Mouse (Mus musculus): ENCODE measurements around the gene Stk25.

Gene Stk25

DNA sequence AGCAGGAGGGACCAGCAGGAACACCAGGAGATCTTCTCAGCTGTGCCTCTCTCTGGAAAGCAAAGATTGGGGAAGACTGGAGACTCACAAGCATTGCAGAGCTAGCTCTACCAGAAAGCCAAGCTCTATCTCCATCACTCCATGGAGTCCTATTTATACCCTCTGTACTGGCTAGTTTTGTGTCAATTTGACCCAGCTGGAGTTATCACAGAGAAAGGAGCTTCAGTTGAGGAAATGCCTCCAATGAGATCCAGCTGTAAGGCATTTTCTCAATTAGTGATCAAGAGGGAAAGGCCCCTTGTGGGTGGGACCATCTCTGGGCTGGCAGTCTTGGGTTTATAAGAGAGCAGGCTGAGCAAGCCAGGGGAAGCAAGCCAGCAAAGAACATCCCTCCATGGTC is at the start of gene Stk25:
Gene Stk25 (minus strand): TSS at position 101 of the 400 bp plus-strand sequence.
- POLR2A ChIA-PET = interaction anchor here in 2 of 4 experiments (1.1 to 2.2 kb wide), 3 partner anchors 10 to 45 kb away, joined by 3 to 5 read pairs (median 4); no protein-coding TSS in a partner anchor
- CTCF ChIA-PET = interaction anchor here in 2 of 4 experiments (0.8 to 2.1 kb wide), 2 partner anchors 9 kb away, joined by 3 to 8 read pairs; no protein-coding TSS in a partner anchor

DNA sequence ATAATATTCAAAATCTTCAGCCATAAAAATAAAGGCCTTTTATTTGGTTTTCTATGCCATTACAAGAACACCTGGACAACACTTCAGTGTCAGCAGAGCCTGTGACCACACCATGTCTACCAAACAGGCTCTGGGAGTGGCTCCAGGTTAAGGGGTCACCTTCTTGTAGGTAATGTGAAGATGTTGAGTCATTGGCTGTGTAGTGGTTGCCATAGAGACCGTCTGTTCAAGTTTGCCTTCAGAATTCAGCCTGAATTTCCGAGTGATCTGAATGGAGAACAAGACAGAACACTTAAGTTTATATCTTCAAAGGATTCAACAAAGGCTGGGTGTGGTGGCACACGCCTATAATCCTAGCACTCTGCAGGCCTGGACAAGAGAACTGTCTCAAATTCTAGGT is 46.9 kb upstream of the Stk25 start:
- ChIA-PET CTCF (interaction anchor here in 1 of 4 experiments (1.5 kb wide), 1 partner anchor 19 kb away, joined by 5 read pairs; no protein-coding TSS in a partner anchor), POLR2A (interaction anchor here in 1 of 4 experiments (1.2 to 1.4 kb wide), 3 partner anchors 9 to 16 kb away, joined by 3 to 4 read pairs (median 4); no protein-coding TSS in a partner anchor)

DNA sequence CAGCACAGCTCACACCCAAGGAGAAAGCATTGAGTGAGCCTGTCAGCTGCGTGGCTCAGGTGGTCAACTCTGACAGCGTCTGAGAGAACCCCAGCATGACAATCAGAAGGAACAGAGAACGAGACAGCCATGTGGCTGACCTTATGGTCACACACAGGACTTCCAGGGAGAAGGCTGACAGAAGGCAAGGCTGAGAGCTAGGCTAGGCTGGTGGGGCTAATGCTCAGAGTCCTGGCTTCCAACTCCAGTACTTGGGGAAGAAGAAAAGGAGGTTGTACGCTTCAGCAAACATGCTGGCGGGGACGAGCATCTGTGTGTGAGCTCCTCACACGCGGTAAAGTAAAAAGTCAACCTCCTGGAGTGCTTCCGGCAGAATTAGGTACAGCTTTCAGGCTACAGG is 45.9 kb upstream of the Stk25 start:
- ChIA-PET POLR2A (interaction anchor here in 2 of 4 experiments (0.6 to 1.9 kb wide), 7 partner anchors 8 to 101 kb away, joined by 3 to 8 read pairs (median 3); no protein-coding TSS in a partner anchor), CTCF (interaction anchor here in 2 of 4 experiments (0.9 to 1.6 kb wide), 3 partner anchors 18 to 36 kb away, joined by 3 to 6 read pairs (median 5); no protein-coding TSS in a partner anchor)

DNA sequence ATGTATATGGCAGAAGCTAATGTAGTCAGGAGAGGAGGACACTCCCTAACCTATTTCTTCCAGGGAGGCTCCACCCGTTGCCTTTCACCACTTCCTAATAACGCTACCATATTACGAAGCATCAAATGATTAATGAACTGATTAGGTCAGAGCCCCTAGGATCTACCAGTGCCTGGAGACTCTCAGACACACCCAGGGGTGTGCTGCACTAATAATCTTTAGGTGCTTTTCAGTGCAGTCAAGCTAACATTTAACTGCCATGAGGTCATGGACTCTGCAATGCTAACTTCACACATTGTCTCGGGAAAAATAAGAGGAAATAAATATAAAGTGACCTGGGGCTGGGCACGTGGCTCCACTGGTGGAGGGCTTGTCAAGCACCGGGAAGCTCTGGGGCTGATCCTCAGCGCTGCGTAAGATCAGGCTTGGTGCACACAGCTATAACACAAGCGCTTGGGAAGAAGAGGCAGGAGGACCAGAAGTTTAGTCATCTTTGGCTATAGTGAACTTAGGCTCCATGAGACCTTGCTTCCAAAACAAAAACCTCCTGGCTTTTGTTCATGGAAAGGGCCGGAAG is 45.1 kb upstream of the Stk25 start:
- CTCF ChIA-PET = interaction anchor here in 2 of 4 experiments (0.9 to 1.6 kb wide), 5 partner anchors 17 to 36 kb away, joined by 3 to 6 read pairs (median 4); no protein-coding TSS in a partner anchor
- POLR2A ChIA-PET = interaction anchor here (0.6 to 1.9 kb wide), 9 partner anchors 8 to 85 kb away, joined by 3 to 8 read pairs (median 3); partner anchors contain the start of gene Stk25 (in 1 of the 4)

DNA sequence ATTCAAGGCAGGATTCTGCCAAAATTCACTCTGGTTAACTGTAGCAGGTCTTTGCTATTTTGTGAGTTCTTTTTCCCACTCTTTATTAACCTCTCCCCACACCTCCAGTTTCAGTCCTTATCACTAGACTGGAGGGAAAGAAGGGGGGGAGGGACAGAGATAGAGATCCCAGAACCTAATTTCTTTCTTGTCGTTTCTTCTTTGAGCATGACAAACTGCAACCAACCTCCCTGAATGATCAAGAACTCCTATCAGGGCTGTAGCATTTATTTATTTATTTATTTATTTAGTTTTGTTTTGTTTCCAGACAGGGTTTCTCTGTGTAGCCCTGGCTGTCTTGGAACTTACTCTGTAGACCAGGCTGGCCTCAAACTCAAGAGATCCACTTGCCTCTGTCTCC is 43.6 kb upstream of the Stk25 start:
- CTCF ChIA-PET = no interaction called here
- POLR2A ChIA-PET = interaction anchor here in 3 of 4 experiments (0.8 to 1.9 kb wide), 4 partner anchors 12 to 41 kb away, joined by 3 to 8 read pairs (median 4); no protein-coding TSS in a partner anchor

DNA sequence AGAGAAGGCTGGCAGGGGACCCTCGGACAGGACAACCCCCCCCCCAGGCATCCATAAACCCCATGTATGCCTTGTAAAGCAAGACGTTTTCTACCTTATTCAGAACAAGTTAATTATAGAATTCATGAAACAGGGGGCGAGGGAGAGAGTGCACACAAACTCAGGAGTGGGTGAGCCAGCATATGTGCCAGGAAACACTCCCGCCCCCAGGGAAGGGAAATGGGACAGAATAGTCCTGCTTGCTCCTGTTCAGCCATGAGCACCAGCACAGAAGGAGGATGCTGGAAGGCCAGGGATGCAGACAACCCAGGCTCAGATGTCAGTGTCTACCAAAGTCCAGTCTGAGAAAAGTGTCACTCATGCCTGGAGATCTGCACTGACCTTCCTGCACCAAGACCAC is 40.7 kb upstream of the Stk25 start:
- ChIA-PET POLR2A (no interaction called here), CTCF (no interaction called here)

DNA sequence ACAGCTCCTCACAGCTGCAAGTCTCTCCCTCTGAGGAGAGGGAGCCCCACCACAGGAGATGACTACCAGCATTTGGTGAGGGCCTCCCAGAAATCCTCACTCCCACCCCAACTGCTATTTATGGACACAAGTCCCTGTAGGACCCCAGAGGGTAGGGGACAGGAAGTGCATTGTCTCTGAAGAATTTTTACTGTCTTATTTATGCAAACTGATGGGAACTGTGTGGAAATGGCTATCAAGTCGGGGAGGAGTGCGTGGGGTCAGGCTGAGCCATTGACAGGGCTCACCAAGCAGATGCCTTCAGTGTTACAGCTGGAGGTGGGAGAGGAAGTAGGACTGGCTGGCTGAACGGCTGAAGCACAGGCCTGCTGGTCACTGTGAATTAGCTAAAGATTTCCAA is 38.9 kb upstream of the Stk25 start:
- ChIA-PET CTCF (no interaction called here), POLR2A (interaction anchor here in 2 of 4 experiments (0.6 to 2.7 kb wide), 5 partner anchors 9 to 236 kb away, joined by 3 to 10 read pairs (median 4); partner anchors contain the start of gene Bok (in 1 of the 2))

DNA sequence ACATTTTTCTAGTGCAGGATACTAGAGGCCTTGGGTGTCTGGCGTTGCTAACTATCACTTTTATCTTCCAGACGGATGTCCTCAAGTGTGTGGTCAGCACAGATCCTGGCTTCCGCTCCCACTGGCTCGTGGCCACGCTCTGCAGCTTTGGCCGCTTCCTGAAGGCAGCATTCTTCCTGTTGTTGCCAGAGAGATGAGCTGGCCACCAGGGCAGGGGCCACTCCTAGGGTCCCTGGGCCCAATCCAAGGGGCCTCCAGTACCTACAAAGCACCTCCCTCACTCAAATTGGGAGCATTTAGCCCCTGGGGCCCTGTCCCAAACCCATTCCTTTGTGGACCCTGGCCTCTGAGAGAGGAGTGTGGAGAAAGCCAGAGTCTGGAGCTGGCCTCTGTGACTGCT is 36.5 kb upstream of the Stk25 start:
- POLR2A ChIA-PET = interaction anchor here in 1 of 4 experiments (0.7 to 2.7 kb wide), 6 partner anchors 8 to 118 kb away, joined by 3 to 10 read pairs (median 4); partner anchors contain the start of gene Bok
- CTCF ChIA-PET = no interaction called here

DNA sequence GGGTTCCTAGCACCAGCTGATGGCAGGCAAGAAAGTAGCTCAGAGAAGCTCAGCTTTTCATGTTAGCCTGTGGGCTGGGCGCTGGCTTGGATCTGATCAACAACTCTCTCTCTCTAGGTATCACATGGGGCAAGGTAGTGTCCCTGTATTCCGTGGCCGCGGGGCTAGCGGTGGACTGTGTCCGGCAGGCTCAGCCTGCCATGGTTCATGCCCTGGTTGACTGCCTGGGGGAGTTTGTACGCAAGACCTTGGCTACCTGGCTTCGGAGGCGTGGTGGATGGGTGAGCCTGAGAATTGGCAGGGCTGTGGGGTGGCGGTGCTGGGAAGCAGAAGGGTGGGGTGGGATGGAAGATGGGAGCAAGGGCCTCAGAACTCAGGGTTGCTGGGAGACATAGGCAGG is 35.5 kb upstream of the Stk25 start:
- CTCF ChIA-PET = interaction anchor here in 1 of 4 experiments (1.9 kb wide), 1 partner anchor 26 kb away, joined by 7 read pairs; no protein-coding TSS in a partner anchor
- POLR2A ChIA-PET = interaction anchor here in 1 of 4 experiments (1.1 to 1.9 kb wide), 2 partner anchors 9 to 224 kb away, joined by 3 to 10 read pairs; partner anchors contain the start of gene Bok

DNA sequence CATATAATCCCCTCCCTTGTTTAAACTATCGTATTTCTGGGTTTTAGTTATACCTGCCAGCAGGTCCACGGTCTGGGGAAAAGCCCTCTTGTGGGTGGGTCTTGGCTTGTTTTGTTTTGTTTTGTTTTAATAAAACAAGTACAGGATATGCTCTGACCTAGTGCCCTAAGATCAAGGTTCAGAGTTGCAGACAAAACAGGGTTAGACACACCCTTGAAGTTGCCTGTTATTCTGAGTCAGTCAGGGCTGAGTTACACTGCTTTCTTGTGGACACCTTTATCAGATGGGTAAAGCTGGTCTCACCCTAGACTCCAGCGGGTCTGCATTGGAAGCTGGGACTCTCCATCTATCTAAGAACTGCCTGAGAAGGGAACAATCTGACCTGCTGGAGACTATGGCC is 35.0 kb upstream of the Stk25 start:
- ChIA-PET CTCF (interaction anchor here in 1 of 4 experiments (1.9 kb wide), 1 partner anchor 25 kb away, joined by 7 read pairs; no protein-coding TSS in a partner anchor), POLR2A (interaction anchor here in 1 of 4 experiments (1.1 to 1.9 kb wide), 2 partner anchors 9 to 224 kb away, joined by 3 to 10 read pairs; partner anchors contain the start of gene Bok)

DNA sequence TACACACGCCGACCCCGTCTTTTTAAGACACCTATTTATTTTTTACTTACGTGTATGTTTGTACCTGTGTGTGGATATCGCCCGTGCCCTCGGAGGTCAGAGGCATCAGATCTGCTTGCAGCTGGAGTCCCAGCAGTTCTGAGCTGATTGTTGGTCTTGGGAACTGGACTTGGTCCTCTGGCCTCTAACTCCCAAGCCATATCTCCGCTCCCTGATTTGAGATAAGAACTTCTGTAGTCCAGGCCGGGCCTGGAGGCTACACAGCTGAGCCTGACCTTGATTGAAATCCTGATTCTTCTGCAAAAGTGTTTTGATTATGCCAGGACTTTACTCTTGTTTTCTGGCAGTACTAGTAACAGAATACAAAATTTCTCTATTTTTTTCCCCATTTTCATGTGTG is 34.3 kb upstream of the Stk25 start:
- POLR2A ChIA-PET = interaction anchor here in 1 of 4 experiments (0.9 to 1.9 kb wide), 3 partner anchors 8 to 223 kb away, joined by 3 to 10 read pairs (median 3); partner anchors contain the start of gene Bok
- CTCF ChIA-PET = interaction anchor here in 1 of 4 experiments (1.9 kb wide), 1 partner anchor 25 kb away, joined by 7 read pairs; no protein-coding TSS in a partner anchor

DNA sequence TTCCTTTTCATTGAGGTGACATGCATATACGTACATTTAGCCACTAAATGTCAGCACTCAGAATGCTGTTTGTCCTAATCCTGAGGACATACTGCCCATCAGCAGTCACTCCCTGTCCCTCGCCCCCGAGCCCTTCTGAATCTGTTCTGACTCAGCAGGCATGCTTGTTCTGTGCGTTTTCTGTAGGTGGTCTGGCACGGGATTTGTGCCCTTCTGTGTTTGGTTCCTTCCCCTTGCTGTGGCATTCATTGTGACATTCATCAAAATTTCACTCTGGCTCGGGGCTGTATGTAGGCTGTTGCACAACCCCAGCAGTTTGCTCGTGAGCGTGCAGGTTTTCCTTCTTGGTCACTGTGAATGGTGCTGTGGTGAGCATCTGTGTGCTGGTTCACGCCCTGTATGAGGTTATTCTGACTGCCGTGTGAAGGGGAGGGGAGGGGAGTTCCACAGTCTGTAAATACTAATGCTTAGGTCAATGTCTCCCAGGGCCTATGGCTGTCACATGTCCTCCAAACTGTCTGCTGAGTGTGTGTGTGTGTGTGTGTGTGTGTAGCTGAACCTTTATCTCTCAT is 33.4 kb upstream of the Stk25 start:
- ChIA-PET CTCF (no interaction called here), POLR2A (interaction anchor here in 2 of 4 experiments (0.7 to 2.9 kb wide), 4 partner anchors 11 to 135 kb away, joined by 3 to 8 read pairs (median 3); no protein-coding TSS in a partner anchor)

DNA sequence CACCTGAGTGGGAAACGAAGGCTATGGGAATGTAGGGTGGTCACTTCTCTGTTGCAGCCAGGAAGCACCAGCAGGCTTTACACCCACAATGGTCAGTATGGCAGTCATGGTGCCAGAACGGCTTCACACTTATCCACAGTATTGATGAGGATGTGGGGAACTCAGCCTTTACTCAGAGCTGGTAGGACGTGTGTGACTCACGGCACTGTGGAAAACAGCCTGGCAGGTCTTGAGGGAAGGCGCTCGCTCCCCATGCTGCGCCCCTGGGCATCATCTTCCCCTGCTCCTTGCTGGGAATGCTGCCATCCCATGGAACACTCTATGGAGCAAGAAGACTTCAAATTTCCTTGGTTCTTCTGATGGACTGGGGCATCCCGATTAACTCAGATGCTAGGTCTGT is 32.6 kb upstream of the Stk25 start:
- CTCF ChIA-PET = no interaction called here
- POLR2A ChIA-PET = interaction anchor here in 2 of 4 experiments (0.7 to 2.9 kb wide), 3 partner anchors 12 to 136 kb away, joined by 3 to 8 read pairs (median 3); no protein-coding TSS in a partner anchor

DNA sequence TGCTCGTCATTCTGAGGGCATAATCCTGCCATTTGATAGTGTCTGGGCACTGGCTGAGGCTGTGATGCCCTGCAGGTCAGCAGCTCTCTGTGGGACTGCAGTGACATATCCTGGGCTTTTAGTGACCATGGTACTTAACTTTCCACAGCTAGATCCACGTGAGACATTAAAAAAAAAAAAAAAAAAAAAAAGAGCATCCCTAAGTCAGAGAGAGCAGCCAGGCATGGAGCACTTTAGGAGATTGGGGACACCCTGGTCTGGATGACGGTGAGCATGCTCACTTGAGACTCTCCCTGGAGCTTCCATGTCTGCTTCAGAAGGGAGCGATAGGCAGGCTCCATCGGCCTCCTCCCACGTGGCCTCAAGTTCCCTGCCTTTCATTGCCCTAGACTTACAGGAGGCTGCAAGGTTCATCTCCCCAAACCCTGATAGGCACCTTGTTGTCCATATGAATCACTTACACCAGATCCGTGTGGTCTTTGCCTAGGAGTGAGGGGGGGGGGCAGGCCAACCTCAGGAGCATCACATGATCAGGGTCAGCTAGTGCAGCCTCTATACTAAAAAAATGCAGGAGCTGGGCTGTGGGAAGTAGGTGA is 31.5 kb upstream of the Stk25 start:
- POLR2A ChIA-PET = interaction anchor here in 1 of 4 experiments (0.6 to 2.9 kb wide), 5 partner anchors 13 to 300 kb away, joined by 3 to 8 read pairs (median 3); no protein-coding TSS in a partner anchor
- CTCF ChIA-PET = interaction anchor here in 1 of 4 experiments (1.3 kb wide), 1 partner anchor 22 kb away, joined by 4 read pairs; no protein-coding TSS in a partner anchor

DNA sequence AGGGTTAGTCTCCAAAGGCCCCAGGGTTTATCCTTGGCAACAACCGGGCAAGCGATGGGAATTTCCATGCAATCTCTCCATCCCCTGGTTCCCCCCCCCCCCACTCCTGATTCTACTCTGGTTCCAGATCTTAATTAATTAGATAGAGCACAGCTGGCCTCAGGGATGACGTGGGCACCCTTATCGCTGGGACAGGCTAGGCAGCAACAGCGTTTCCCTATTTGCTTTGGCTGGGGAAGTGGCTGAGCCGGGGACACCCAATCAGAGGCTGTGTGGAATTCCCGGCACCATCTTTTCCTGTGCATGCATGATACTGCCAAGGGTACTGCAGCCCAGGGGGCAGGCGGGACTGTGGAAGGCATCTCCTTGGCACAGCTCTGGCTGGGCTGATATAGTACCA is 29.7 kb upstream of the Stk25 start:
- CTCF ChIA-PET = no interaction called here

DNA sequence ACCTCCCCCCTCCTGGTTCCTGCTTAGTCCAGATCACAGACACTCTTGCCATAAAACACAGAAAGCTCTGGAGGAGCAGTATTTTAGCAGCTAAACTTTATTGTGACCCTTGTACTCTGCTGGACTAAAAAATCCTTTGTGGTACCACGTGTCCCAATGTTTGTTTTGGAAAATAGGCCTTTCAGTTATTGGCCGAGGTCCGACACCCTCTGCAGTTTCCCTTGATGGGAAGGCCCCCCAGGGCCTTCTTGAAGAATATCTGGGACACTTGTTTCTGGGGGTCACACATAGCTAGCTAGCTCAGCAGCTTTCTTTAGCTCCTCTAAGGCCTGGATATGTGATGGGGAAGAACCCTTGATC is 28.5 kb upstream of the Stk25 start:
- CTCF ChIA-PET = interaction anchor here in 3 of 4 experiments (0.7 to 3.6 kb wide), 7 partner anchors 10 to 175 kb away, joined by 3 to 24 read pairs (median 4); partner anchors contain the start of gene Farp2 (in 1 of the 3)

More for the DNA sequence above, 29.7 kb upstream of the Stk25 start:
- POLR2A ChIA-PET = interaction anchor here in 2 of 4 experiments (0.9 to 2.2 kb wide), 5 partner anchors 9 to 177 kb away, joined by 3 to 8 read pairs (median 5); partner anchors contain the start of gene Farp2 (in 1 of the 2)

DNA sequence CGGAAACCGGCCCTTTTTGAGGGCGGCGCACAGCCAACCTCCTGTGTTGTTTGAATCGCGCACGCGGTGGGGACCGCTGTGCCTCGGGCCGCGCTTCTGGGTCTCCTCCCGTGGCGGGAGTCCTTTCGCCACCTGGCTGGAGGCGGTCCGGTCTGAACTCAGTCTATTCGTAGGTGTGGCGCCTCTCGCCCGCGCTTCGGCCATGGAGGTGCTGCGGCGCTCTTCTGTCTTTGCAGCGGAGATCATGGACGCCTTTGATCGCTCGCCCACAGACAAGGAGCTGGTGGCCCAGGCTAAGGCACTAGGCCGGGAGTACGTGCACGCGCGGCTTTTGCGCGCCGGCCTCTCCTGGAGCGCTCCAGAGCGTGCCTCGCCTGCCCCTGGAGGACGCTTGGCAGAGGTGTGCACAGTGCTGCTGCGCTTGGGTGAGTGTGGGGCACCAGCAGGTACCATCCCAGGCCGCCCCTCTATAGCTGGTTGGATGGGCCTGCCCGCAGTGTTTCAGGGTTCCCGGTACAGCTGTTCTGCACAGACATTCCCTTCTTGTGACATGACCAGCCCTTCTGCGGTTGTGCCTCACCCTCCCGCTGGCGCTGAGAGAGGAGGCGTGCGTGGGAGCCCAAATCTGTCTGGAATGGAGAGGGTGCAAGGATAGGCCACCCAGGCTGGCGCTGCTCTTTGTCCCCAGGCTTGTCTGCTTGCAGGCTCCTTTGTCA is 27.9 kb upstream of the Stk25 start:
- ChIA-PET CTCF (interaction anchor here in 3 of 4 experiments (0.7 to 3.6 kb wide), 7 partner anchors 10 to 175 kb away, joined by 3 to 24 read pairs (median 4); partner anchors contain the start of gene Farp2 (in 1 of the 3)), POLR2A (interaction anchor here (0.5 to 2.8 kb wide), 22 partner anchors 9 to 241 kb away, joined by 3 to 16 read pairs (median 4); partner anchors contain the start of genes Farp2 (in 1 of the 4) and Ing5 (in 1 of the 4))

More for the DNA sequence above, 28.5 kb upstream of the Stk25 start:
- POLR2A ChIA-PET = interaction anchor here (0.5 to 2.8 kb wide), 22 partner anchors 8 to 242 kb away, joined by 3 to 16 read pairs (median 4); partner anchors contain the start of genes Farp2 (in 1 of the 4) and Ing5 (in 1 of the 4)
